8 mouse cellular contexts compared by ENCODE assay signal in genomic region chr8:11003917-11004470, GRCm38 (mm10). TPM values are rescaled to one million over a fixed set of nuclear protein-coding genes. Genes with fewer than 3 reads are reported as not detected.
DNase-seq lines count a peak whose midpoint lies in the region; ATAC-seq and TF ChIP-seq lines count a peak whose summit lies in the region.

No protein-coding gene starts in this region.

- H3K36me3 ChIP-seq in spleen, adult 2 months (ENCODE audit: control insufficient read depth, insufficient read depth, low read length): peaks cover 10% of the 10 kb centered on the region
- H3K36me3 ChIP-seq in limb, embryonic 15.5 days: 0 out of 2 replicates have a peak, but pooled peaks cover 3% of the 10 kb centered on the region
- 0 out of 2 replicates have a peak, but pooled peaks cover 4% of the 10 kb centered on the region for H3K36me3 ChIP-seq in stomach, embryonic 16.5 days (ENCODE audit: control insufficient read depth, insufficient read depth, low read length)

- no peak for TF ChIP-seq POLR2A in cerebellum, adult 2 months (IDR thresholded peaks at IDR 0.05; ENCODE audit: borderline replicate concordance, insufficient read depth, low read length)
- TF ChIP-seq POLR2A in spleen, adult 2 months (IDR thresholded peaks at IDR 0.05; ENCODE audit: low read depth, low read length): no peak

- ATAC-seq in limb, embryonic 15.5 days (ENCODE audit: insufficient number of reproducible peaks, low FRiP score, low TSS enrichment, low read depth): no peak
- no peak for ATAC-seq in stomach, embryonic 16.5 days (ENCODE audit: insufficient read depth, low FRiP score)

- peaks cover 20% of the 10 kb centered on the region for H3K4me1 ChIP-seq in cerebellum, adult 2 months (ENCODE audit: control insufficient read depth, insufficient read depth, low read length)
- H3K4me1 ChIP-seq in spleen, adult 2 months (ENCODE audit: control insufficient read depth, insufficient read depth, insufficient read length): peaks cover 39% of the 10 kb centered on the region
- H3K4me1 ChIP-seq in limb, embryonic 15.5 days: peaks cover 72% of the 10 kb centered on the region
- peaks cover 73% of the 10 kb centered on the region for H3K4me1 ChIP-seq in stomach, embryonic 16.5 days (ENCODE audit: control insufficient read depth, insufficient read depth, low read length)

- 11% methylated on average over 7 of the region's 7 CpGs for WGBS in cerebellum, adult 2 months
- 75% methylated on average over 7 of the region's 7 CpGs for WGBS in spleen, adult 2 months
- 39% methylated on average over 7 of the region's 7 CpGs for WGBS in limb, embryonic 15.5 days
- 28% methylated on average over 7 of the region's 7 CpGs for WGBS in stomach, embryonic 16.5 days

- H3K9ac ChIP-seq in limb, embryonic 15.5 days: peak overlapping the region; percentile 40; the same call in 1 of the 2 replicates
- H3K9ac ChIP-seq in stomach, embryonic 16.5 days (ENCODE audit: low read length): peak overlapping the region; percentile 84

- no peaks in the 10 kb centered on the region for H3K27me3 ChIP-seq in cerebellum, adult 2 months (ENCODE audit: control insufficient read depth, insufficient read depth, low read length)
- H3K27me3 ChIP-seq in spleen, adult 2 months (ENCODE audit: control insufficient read depth, insufficient read depth, low read length): no peaks in the 10 kb centered on the region
- no peaks in the 10 kb centered on the region for H3K27me3 ChIP-seq in limb, embryonic 15.5 days
- no peaks in the 10 kb centered on the region for H3K27me3 ChIP-seq in stomach, embryonic 16.5 days (ENCODE audit: control insufficient read depth, insufficient read depth, low read length)

- no peak for DNase-seq in cerebellum, adult 2 months
- DNase-seq in cerebellum, postnatal 14 days: no peak
- no peak for DNase-seq in spleen, adult 2 months (ENCODE audit: low read depth in 1 of 2, low spot score in 2 of 2)
- DNase-seq in spleen, postnatal 4 days (ENCODE audit: low spot score in 2 of 2): no peak
- no peak for DNase-seq in left cerebral cortex, adult 11 months (ENCODE audit: low spot score)
- DNase-seq in gastrocnemius, postnatal 36 days: no peak

- no peak for TF ChIP-seq CTCF in cerebellum, adult 2 months (IDR thresholded peaks at IDR 0.05; ENCODE audit: borderline replicate concordance, insufficient read depth, low read depth, low read length)
- no peak for TF ChIP-seq CTCF in spleen, adult 2 months (IDR thresholded peaks at IDR 0.05; ENCODE audit: extremely low read depth, insufficient read depth, insufficient read length, insufficient replicate concordance)

- H3K27ac ChIP-seq in cerebellum, adult 2 months (ENCODE audit: insufficient read depth, low read length): peak overlapping the region; percentile 67
- no peak overlapping the region for H3K27ac ChIP-seq in spleen, adult 2 months (ENCODE audit: insufficient read depth, low read length)
- peak overlapping the region; percentile 50; the same call in 1 of the 2 replicates for H3K27ac ChIP-seq in limb, embryonic 15.5 days
- peak overlapping the region; percentile 62 for H3K27ac ChIP-seq in stomach, embryonic 16.5 days (ENCODE audit: low read length)

- intact Hi-C loops in gastrocnemius, postnatal 36 days (cut with DNase I): no loop called here

- H3K4me3 ChIP-seq in cerebellum, adult 2 months (replicated peaks; ENCODE audit: insufficient read depth, low read depth, low read length): peak overlapping the region; percentile 83
- H3K4me3 ChIP-seq in spleen, adult 2 months (ENCODE audit: extremely low read depth, insufficient read depth, insufficient read length): peak overlapping the region; percentile 3; the same call in 1 of the 2 replicates
- H3K4me3 ChIP-seq in limb, embryonic 15.5 days: peak overlapping the region; percentile 86
- H3K4me3 ChIP-seq in stomach, embryonic 16.5 days (replicated peaks; ENCODE audit: low read length): peak overlapping the region; percentile 81

- peak overlapping the region; percentile 93 for H3K4me2 ChIP-seq in limb, embryonic 15.5 days
- H3K4me2 ChIP-seq in stomach, embryonic 16.5 days (ENCODE audit: low read depth, low read length): peak overlapping the region; percentile 83

- H3K9me3 ChIP-seq in limb, embryonic 15.5 days: no peaks in the 10 kb centered on the region
- H3K9me3 ChIP-seq in stomach, embryonic 16.5 days (replicated peaks; ENCODE audit: control insufficient read depth, low read length): no peaks in the 10 kb centered on the region

RNA-seq across cellular contexts. Expression of gene Irs2, which starts 4.3 kb away (rescaled TPM):
- polyA plus RNA-seq in cerebellum, adult 2 months (2012; rRNA removed): 26.2 and 27.3 TPM in 2 replicates
- polyA plus RNA-seq in spleen, adult 2 months (2012; rRNA removed): 11.6 and 16.9 TPM in 2 replicates
- 5.1 and 6.5 TPM in 2 replicates for polyA plus RNA-seq in limb, embryonic 15.5 days (2015; fragmentation: Nextera tagmentation; extraction: Ambion mirVana)
- polyA plus RNA-seq in stomach, embryonic 16.5 days (2015; fragmentation: Nextera tagmentation; extraction: Ambion mirVana): 3.3 and 3.4 TPM in 2 replicates
- 10 to 100 TPM; 17.9 to 18.9 TPM for total RNA-seq in gastrocnemius, postnatal 36 days (2021)

Comparison
In these comparisons a context has a peak if more than half of its experiments do, and no peak if none do; other contexts are left out.
1. H3K4me3 ChIP-seq: peak in every context shown above with its lines; median percentile 86 in limb, embryonic 15.5 days; 83 in cerebellum, adult 2 months; 81 in stomach, embryonic 16.5 days; 3 in spleen, adult 2 months.